Mouse (Mus musculus) megakaryocyte, adult 5-6 weeks (primary cell): ENCODE measurements around the gene Nmb. TPM values are rescaled to one million over a fixed set of nuclear protein-coding genes. Genes with fewer than 3 reads are reported as not detected.
A peak's percentile ranks its signal among the peaks of the same experiment; 100 is the strongest.
"Not testable (repeated sequence)": the region's sequence is repeated elsewhere in the genome, so short reads cannot be mapped to it uniquely, and the experiment has no call there.

Experiments used
- ATAC-seq: 2 replicates; pipeline ENCODE4 v1.8.0; 2016; ENCODE audit warnings: mild to moderate bottlenecking, inconsistent platforms; ENCODE audit not compliant: poor library complexity, severe bottlenecking
- total RNA-seq, 2 experiments: library from RNA; stranded (forward) in 1 of 2; stranded (reverse) in 1 of 2; fragments of 153-499, 151-499 nt in 1 of 2; fragments of 221-1000, 200-1000 nt in 1 of 2; gene quantifications; 2 replicates each; pipeline versions ENCODE4 v1.2.3 to v1.2.4; 2015 to 2017

Gene Nmb
- 6.1 and 9.2 TPM in 2 replicates for total RNA-seq (2015)
- total RNA-seq (2017), result 0.59 and 1.3 TPM in 2 replicates

DNA sequence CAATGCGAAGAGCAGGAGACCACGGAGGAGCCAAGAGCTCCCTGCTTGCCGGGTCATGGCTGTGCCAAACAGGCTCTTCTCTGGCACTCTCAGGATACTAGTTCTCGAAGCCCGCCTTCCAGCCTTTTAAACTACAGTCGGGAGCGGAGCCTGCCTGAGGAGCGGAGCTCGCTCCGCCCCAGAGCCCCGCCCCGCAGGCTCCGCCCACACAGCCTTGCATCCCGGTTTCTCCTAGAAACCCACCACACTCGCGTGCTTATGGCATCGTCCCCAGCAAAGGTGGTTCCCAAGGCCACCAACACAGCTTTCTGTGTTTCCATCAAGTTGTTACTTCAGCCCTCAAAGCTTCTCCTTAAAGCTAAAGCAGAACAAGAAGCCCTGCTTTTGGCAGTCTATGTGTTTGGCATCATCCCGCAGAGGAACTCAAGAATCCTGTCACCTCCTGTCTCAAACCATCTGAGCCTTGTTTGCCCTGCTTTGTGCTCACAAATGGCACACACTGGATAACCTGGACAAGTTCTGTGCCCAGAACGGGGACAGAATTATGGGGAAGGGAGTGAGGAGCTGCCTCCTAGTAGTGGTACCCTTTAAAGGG is at the start of gene Nmb:
Nmb (minus strand) TSS at position 156 of the 595 bp plus-strand sequence.
- ATAC-seq, result peak; percentile 33

GRCm38 (mm10) chr7:80954251-80954650 is 49.4 kb upstream of the Nmb start:
- no peak for ATAC-seq

GRCm38 (mm10) chr7:80952140-80952539 is 47.3 kb upstream of the Nmb start:
- ATAC-seq, result no peak

DNA sequence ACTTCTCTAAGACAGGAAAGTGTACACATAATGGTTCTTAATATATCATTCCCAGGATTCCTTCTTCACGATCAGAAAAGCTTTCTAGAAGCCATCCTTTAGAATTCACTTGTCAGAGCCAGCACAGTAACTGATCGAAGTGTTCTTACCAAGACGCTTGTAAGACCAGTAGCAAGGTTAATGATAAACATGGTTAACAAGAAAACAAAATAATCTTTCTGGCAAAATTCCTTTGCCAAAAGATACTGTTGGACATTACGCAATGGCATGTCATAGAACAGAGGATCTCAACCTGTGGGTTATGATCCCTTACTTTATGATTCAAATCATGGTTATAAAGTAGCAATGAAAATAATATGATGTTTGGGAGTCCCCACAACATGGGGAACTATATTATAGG is 46.6 kb upstream of the Nmb start:
- no peak for ATAC-seq

GRCm38 (mm10) chr7:80947445-80948350 is 42.8 kb upstream of the Nmb start, which contains the start of gene Sec11a:
Sec11a (minus strand) TSS chr7:80947780.
- ATAC-seq, result peak; percentile 99

GRCm38 (mm10) chr7:80939808-80940207 is 34.9 kb upstream of the Nmb start:
- ATAC-seq, result no peak

DNA sequence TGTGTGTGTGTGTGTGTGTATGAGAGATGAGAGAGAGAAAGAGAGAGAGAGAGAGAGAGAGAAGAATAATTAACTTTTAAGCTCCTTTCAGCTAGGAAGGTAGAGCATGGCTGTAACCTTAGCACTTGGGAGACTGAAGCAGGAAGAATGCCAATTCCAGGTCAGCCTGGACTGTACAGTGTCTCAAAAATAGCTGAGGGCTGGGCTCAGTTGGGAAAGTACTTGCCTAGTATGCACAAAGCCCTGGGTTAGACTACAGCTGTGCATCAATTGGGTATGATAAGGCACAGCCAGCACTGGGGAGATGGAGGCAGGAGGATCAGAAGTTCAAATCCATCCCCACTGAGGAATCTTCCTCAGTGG is 32.4 kb upstream of the Nmb start:
- ATAC-seq, result not testable (repeated sequence)

DNA sequence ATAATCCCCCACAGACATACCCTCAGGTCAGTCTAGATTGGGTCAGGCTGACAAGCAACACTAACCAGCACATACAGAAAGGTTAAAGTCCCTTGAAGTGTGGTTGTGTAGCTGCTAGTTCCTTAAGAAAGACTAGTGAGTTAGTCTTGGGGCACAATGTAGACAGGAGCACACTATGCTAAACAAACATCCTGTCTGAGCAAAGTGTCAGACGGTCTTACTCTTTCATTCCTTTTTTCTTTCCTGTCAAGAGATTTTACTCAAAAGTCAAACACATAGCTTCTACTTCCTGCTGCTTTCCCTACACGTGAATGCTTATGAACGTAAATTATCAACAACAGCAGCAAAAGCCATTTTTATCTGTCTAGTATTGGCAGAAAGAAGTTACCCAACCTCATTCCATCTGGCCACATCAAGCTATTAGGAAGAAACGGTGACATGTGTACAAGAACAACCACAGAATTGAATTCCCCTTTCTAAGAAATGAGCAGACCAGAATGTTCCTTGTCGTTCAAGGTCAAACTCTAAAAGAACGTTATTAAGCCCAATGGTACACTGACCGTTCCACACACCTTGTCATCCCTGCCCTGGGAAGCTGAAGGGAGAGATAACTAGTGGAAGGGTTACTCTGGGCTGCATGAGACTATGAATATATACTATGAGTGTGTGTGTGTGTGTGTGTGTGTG is 31.9 kb upstream of the Nmb start:
- ATAC-seq, result not testable (repeated sequence)

DNA sequence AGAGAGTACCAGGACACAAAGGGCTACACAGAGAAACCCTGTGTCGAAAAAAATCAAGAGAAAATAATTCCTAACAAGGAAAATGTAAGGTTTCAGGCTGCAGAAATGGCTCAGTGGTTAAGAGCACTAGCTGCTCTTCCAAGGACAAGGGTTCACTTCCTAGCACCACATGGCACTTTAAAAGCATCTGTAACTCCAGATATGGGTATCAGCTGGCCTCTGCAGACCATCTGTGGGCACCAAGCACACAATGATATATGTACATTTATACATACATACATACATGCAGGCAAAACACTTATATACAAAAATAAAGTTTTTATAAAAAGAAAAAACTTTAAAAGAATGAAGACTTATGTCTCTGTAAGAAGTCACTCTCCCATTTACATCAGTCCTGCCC is 31.0 kb upstream of the Nmb start:
- no peak for ATAC-seq

GRCm38 (mm10) chr7:80932777-80933176 is 27.9 kb upstream of the Nmb start:
- ATAC-seq, result no peak

DNA sequence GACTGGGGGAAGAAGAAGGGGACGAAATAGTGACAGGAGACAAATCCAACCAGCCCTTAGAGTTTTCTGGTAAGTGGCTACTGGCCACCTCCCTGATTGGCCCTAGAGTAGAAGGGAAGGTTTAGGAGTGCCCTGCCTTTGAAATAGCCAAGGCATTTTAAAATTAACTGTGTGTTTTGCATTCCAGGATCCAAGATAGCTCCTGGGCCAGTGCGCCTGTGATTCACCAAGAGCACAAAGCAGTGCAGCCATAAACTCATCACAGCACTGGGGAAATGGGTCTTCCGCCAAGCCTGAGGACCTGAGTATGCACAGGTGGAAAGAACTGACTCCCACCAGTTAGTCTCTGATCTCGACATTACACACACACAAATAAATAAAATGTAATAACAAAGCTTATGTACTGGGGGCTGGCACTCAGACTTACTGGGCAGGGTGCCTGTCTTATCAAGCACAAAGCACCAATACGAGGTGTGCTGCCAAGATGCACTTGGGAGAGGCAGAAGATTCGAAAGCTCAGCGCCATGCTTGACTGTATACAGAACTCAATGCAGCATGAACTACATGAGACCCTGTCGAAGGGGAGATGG is 26.8 kb upstream of the Nmb start:
- no peak for ATAC-seq

DNA sequence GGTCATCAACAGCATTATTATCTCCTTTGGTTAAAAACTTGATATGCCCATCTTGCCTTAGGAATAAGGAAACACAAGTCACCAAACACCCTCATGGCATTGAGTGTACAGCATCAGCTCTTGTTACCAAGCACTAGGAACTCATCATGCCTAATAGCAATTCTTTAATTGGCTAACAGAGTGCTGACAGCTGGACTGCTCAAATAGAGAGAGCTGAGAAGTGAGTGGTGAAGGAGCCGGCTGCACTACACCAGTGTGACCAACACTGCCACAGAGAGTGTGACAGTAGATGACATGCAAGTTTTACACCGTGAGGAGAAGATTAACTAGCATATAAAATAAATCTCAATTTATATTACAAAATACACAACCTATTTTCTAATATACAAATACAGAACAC is 18.3 kb upstream of the Nmb start:
- ATAC-seq, result no peak

- ATAC-seq, result no peak
These were observed 14.8 kb upstream of the Nmb start for GRCm38 (mm10) chr7:80919647-80920008.

- peak; percentile 95 for ATAC-seq
These were observed 14.2 kb upstream of the Nmb start for GRCm38 (mm10) chr7:80918982-80919646.

DNA sequence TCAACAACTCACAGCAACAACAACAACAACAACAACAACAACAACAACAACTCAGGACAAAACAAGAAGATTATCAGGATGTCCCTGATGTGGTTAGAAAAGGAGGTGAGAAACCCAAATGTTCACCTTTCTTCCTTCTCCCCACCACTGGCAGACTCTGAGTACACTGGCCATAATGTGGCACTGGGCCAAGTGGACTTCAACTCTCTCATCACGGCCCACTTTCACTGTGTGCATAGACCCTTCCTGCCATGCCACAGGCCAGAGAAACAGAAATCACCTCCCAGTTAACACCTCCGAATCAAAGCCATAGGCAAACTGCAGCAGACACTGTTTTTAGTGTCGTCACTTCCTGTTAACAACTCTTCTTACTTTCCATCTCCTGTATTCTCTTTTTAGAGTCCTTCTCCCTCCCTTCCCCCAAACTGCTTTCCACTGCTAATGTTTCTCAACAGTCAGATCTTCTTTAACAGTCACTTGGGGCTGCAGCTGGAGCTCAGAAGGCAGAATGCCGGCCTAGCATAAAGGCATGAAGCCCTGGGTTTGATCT is 13.1 kb upstream of the Nmb start:
- 0 out of 2 replicates have a peak, but pooled peaks have one; percentile 7 for ATAC-seq

GRCm38 (mm10) chr7:80912496-80912895 is 7.6 kb upstream of the Nmb start:
- ATAC-seq, result no peak

GRCm38 (mm10) chr7:80911053-80911452 is 6.2 kb upstream of the Nmb start:
- no peak for ATAC-seq

GRCm38 (mm10) chr7:80903625-80904422 is 1.1 kb downstream of the Nmb start:
- no peak for ATAC-seq

- ATAC-seq, result no peak
These were observed 3.2 kb downstream of the Nmb start for GRCm38 (mm10) chr7:80901541-80902274.
